Mouse (Mus musculus) lung, adult 2 months (tissue): ENCODE measurements around the gene Mum1.

Experiments
- CTCF ChIP-seq: fragments of 200-500 bp; IDR thresholded peaks from 2 replicates; pipeline ENCODE4 v1.5.1; 2011; ENCODE audit warnings: mild to moderate bottlenecking, low read length, control low read depth; ENCODE audit not compliant: insufficient read depth
- POLR2A ChIP-seq: fragments of 200-500 bp; IDR thresholded peaks from 2 replicates; pipeline ENCODE4 v1.6.1; 2011; ENCODE audit warnings: low read depth, mild to moderate bottlenecking, control low read depth, low read length, borderline replicate concordance; ENCODE audit errors: extremely low read depth

DNA sequence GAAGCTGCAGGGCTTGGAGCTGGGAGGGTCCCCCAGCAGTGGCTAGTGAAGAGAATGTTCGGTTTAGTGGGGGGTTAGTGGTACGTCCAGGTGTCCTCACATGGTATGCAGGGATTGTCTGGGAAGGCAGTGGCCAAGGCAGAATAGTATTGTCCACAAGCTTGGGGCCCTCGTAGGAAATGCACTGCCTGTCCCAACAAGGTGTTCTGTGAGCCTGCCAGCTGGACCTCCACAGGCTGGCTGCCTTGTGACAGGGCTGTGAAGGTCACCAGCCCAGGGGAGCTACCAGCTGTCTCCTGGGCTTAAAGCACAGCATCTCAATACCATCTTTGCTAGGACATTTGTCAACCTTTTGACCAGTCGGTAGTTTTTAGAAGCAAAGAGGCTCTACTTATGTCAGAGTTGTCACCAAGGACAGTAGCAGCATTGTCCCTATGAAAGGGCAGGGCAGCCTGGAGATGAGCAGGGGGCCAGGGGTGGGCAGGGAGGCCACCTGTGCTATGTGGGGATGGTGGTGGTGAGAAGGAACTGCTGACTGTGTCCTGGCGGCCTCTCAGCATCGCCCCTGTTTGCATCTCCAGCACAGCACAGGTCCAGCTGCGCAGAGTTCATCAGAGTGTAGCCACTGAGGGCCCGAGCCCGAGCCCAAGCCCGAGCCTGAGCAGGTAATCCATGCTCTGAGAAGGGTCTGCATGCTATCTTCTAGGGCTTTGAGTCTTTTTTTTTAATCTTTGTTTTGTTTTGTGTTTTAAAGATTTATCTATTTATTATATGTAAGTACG, 26.4 kb downstream of the Mum1 start:
- TF ChIP-seq CTCF: no peak
- TF ChIP-seq POLR2A: no peak
